Mouse (Mus musculus): ENCODE results near the gene Pcdh9. TPM values are rescaled to one million over a fixed set of nuclear protein-coding genes. Genes with fewer than 3 reads are reported as not detected.

Pcdh9 gene
- polyA plus RNA-seq, 1 experiment from 2014 or later: 24.1 TPM

- H3K36me3 ChIP-seq (ENCODE audit: control insufficient read depth, insufficient read depth, low read length): no peaks in the 10 kb centered on the region
- no peak for ATAC-seq (ENCODE audit: insufficient read depth, low FRiP score)
- H3K27ac ChIP-seq (ENCODE audit: low read length): no peak overlapping the region
- no peaks in the 10 kb centered on the region for H3K4me1 ChIP-seq (ENCODE audit: control insufficient read depth, insufficient read depth, low read length)
- H3K4me3 ChIP-seq (replicated peaks; ENCODE audit: low read length): no peak overlapping the region
- WGBS: 38% methylated on average over 2 of the region's 2 CpGs
- H3K9ac ChIP-seq (ENCODE audit: low read length): no peak overlapping the region
- H3K27me3 ChIP-seq (ENCODE audit: control insufficient read depth, insufficient read depth, low read length): no peaks in the 10 kb centered on the region
- H3K4me2 ChIP-seq (ENCODE audit: low read depth, low read length): no peak overlapping the region
- H3K9me3 ChIP-seq (replicated peaks; ENCODE audit: control insufficient read depth, low read length): no peaks in the 10 kb centered on the region
Observed at GRCm38 (mm10) chr14:93347031-93347430, 543.4 kb downstream of the Pcdh9 start.

GRCm38 (mm10) chr14:93342781-93343180, 547.7 kb downstream of the Pcdh9 start:
- no peaks in the 10 kb centered on the region for H3K9me3 ChIP-seq (replicated peaks; ENCODE audit: control insufficient read depth, low read length)
- H3K4me1 ChIP-seq (ENCODE audit: control insufficient read depth, insufficient read depth, low read length): no peaks in the 10 kb centered on the region
- no peaks in the 10 kb centered on the region for H3K36me3 ChIP-seq (ENCODE audit: control insufficient read depth, insufficient read depth, low read length)
- no peak overlapping the region for H3K9ac ChIP-seq (ENCODE audit: low read length)
- WGBS: 61% methylated on average over 3 of the region's 3 CpGs
- no peak overlapping the region for H3K4me3 ChIP-seq (replicated peaks; ENCODE audit: low read length)
- no peak overlapping the region for H3K4me2 ChIP-seq (ENCODE audit: low read depth, low read length)
- H3K27ac ChIP-seq (ENCODE audit: low read length): no peak overlapping the region
- H3K27me3 ChIP-seq (ENCODE audit: control insufficient read depth, insufficient read depth, low read length): no peaks in the 10 kb centered on the region
- ATAC-seq (ENCODE audit: insufficient read depth, low FRiP score): no peak

- H3K4me2 ChIP-seq (ENCODE audit: low read depth, low read length): no peak overlapping the region
- 57% methylated on average over 5 of the region's 5 CpGs for WGBS
- H3K27ac ChIP-seq (ENCODE audit: low read length): no peak overlapping the region
- H3K4me3 ChIP-seq (replicated peaks; ENCODE audit: low read length): no peak overlapping the region
- no peaks in the 10 kb centered on the region for H3K4me1 ChIP-seq (ENCODE audit: control insufficient read depth, insufficient read depth, low read length)
- H3K9ac ChIP-seq (ENCODE audit: low read length): no peak overlapping the region
- no peaks in the 10 kb centered on the region for H3K36me3 ChIP-seq (ENCODE audit: control insufficient read depth, insufficient read depth, low read length)
- no peaks in the 10 kb centered on the region for H3K9me3 ChIP-seq (replicated peaks; ENCODE audit: control insufficient read depth, low read length)
- H3K27me3 ChIP-seq (ENCODE audit: control insufficient read depth, insufficient read depth, low read length): no peaks in the 10 kb centered on the region
- ATAC-seq (ENCODE audit: insufficient read depth, low FRiP score): no peak
Observed at GRCm38 (mm10) chr14:93341390-93341789, 549.1 kb downstream of the Pcdh9 start.

GRCm38 (mm10) chr14:93329247-93329646, 561.2 kb downstream of the Pcdh9 start:
- Histone ChIP-seq H3K27me3 (ENCODE audit: control insufficient read depth, insufficient read depth, low read length) (no peaks in the 10 kb centered on the region), H3K4me2 (ENCODE audit: low read depth, low read length) (no peak overlapping the region), H3K9ac (ENCODE audit: low read length) (no peak overlapping the region), H3K4me1 (ENCODE audit: control insufficient read depth, insufficient read depth, low read length) (no peaks in the 10 kb centered on the region), H3K4me3 (replicated peaks; ENCODE audit: low read length) (no peak overlapping the region), H3K36me3 (ENCODE audit: control insufficient read depth, insufficient read depth, low read length) (no peaks in the 10 kb centered on the region), H3K9me3 (replicated peaks; ENCODE audit: control insufficient read depth, low read length) (no peaks in the 10 kb centered on the region), H3K27ac (ENCODE audit: low read length) (no peak overlapping the region)
- no peak for ATAC-seq (ENCODE audit: insufficient read depth, low FRiP score)

- Histone ChIP-seq H3K9me3 (replicated peaks; ENCODE audit: control insufficient read depth, low read length) (no peaks in the 10 kb centered on the region), H3K36me3 (ENCODE audit: control insufficient read depth, insufficient read depth, low read length) (no peaks in the 10 kb centered on the region), H3K27me3 (ENCODE audit: control insufficient read depth, insufficient read depth, low read length) (no peaks in the 10 kb centered on the region), H3K27ac (ENCODE audit: low read length) (no peak overlapping the region), H3K9ac (ENCODE audit: low read length) (no peak overlapping the region), H3K4me2 (ENCODE audit: low read depth, low read length) (no peak overlapping the region), H3K4me1 (ENCODE audit: control insufficient read depth, insufficient read depth, low read length) (no peaks in the 10 kb centered on the region), H3K4me3 (replicated peaks; ENCODE audit: low read length) (no peak overlapping the region)
- no peak for ATAC-seq (ENCODE audit: insufficient read depth, low FRiP score)
Observed at GRCm38 (mm10) chr14:93317393-93317792, 573.1 kb downstream of the Pcdh9 start.

- H3K27me3 ChIP-seq (ENCODE audit: control insufficient read depth, insufficient read depth, low read length): no peaks in the 10 kb centered on the region
- no peak overlapping the region for H3K4me3 ChIP-seq (replicated peaks; ENCODE audit: low read length)
- no peak for ATAC-seq (ENCODE audit: insufficient read depth, low FRiP score)
- H3K9me3 ChIP-seq (replicated peaks; ENCODE audit: control insufficient read depth, low read length): no peaks in the 10 kb centered on the region
- H3K36me3 ChIP-seq (ENCODE audit: control insufficient read depth, insufficient read depth, low read length): no peaks in the 10 kb centered on the region
- H3K4me2 ChIP-seq (ENCODE audit: low read depth, low read length): no peak overlapping the region
- WGBS: 39% methylated on average over 2 of the region's 2 CpGs
- no peaks in the 10 kb centered on the region for H3K4me1 ChIP-seq (ENCODE audit: control insufficient read depth, insufficient read depth, low read length)
- H3K27ac ChIP-seq (ENCODE audit: low read length): no peak overlapping the region
- H3K9ac ChIP-seq (ENCODE audit: low read length): no peak overlapping the region
Observed at GRCm38 (mm10) chr14:93288361-93288760, 602.1 kb downstream of the Pcdh9 start.

GRCm38 (mm10) chr14:93287642-93288041, 602.8 kb downstream of the Pcdh9 start:
- no peak overlapping the region for H3K27ac ChIP-seq (ENCODE audit: low read length)
- WGBS: 38% methylated on average over 1 of the region's 1 CpGs
- H3K36me3 ChIP-seq (ENCODE audit: control insufficient read depth, insufficient read depth, low read length): no peaks in the 10 kb centered on the region
- H3K9me3 ChIP-seq (replicated peaks; ENCODE audit: control insufficient read depth, low read length): no peaks in the 10 kb centered on the region
- no peak overlapping the region for H3K9ac ChIP-seq (ENCODE audit: low read length)
- H3K4me1 ChIP-seq (ENCODE audit: control insufficient read depth, insufficient read depth, low read length): no peaks in the 10 kb centered on the region
- no peak overlapping the region for H3K4me2 ChIP-seq (ENCODE audit: low read depth, low read length)
- no peak for ATAC-seq (ENCODE audit: insufficient read depth, low FRiP score)
- H3K4me3 ChIP-seq (replicated peaks; ENCODE audit: low read length): no peak overlapping the region
- no peaks in the 10 kb centered on the region for H3K27me3 ChIP-seq (ENCODE audit: control insufficient read depth, insufficient read depth, low read length)

GRCm38 (mm10) chr14:93285136-93285535, 605.3 kb downstream of the Pcdh9 start:
- no peaks in the 10 kb centered on the region for H3K27me3 ChIP-seq (ENCODE audit: control insufficient read depth, insufficient read depth, low read length)
- no peaks in the 10 kb centered on the region for H3K9me3 ChIP-seq (replicated peaks; ENCODE audit: control insufficient read depth, low read length)
- H3K4me2 ChIP-seq (ENCODE audit: low read depth, low read length): no peak overlapping the region
- no peak overlapping the region for H3K9ac ChIP-seq (ENCODE audit: low read length)
- no peaks in the 10 kb centered on the region for H3K36me3 ChIP-seq (ENCODE audit: control insufficient read depth, insufficient read depth, low read length)
- no peak overlapping the region for H3K4me3 ChIP-seq (replicated peaks; ENCODE audit: low read length)
- ATAC-seq (ENCODE audit: insufficient read depth, low FRiP score): no peak
- no peak overlapping the region for H3K27ac ChIP-seq (ENCODE audit: low read length)
- 77% methylated on average over 7 of the region's 7 CpGs for WGBS
- H3K4me1 ChIP-seq (ENCODE audit: control insufficient read depth, insufficient read depth, low read length): no peaks in the 10 kb centered on the region

- Histone ChIP-seq H3K4me2 (ENCODE audit: low read depth, low read length) (no peak overlapping the region), H3K27ac (ENCODE audit: low read length) (no peak overlapping the region), H3K9ac (ENCODE audit: low read length) (no peak overlapping the region), H3K27me3 (ENCODE audit: control insufficient read depth, insufficient read depth, low read length) (no peaks in the 10 kb centered on the region), H3K36me3 (ENCODE audit: control insufficient read depth, insufficient read depth, low read length) (no peaks in the 10 kb centered on the region), H3K4me1 (ENCODE audit: control insufficient read depth, insufficient read depth, low read length) (no peaks in the 10 kb centered on the region), H3K4me3 (replicated peaks; ENCODE audit: low read length) (no peak overlapping the region), H3K9me3 (replicated peaks; ENCODE audit: control insufficient read depth, low read length) (no peaks in the 10 kb centered on the region)
- peak; percentile 29; the same call in 1 of the 2 replicates for ATAC-seq (ENCODE audit: insufficient read depth, low FRiP score)
- WGBS: 69% methylated on average over 3 of the region's 3 CpGs
Observed at GRCm38 (mm10) chr14:93284009-93284408, 606.5 kb downstream of the Pcdh9 start.

GRCm38 (mm10) chr14:93275661-93276060, 614.8 kb downstream of the Pcdh9 start:
- Histone ChIP-seq H3K9me3 (replicated peaks; ENCODE audit: control insufficient read depth, low read length) (no peaks in the 10 kb centered on the region), H3K4me3 (replicated peaks; ENCODE audit: low read length) (no peak overlapping the region), H3K4me1 (ENCODE audit: control insufficient read depth, insufficient read depth, low read length) (peaks cover 3% of the 10 kb centered on the region; the same call in 1 of the 2 replicates), H3K27ac (ENCODE audit: low read length) (no peak overlapping the region), H3K36me3 (ENCODE audit: control insufficient read depth, insufficient read depth, low read length) (no peaks in the 10 kb centered on the region), H3K9ac (ENCODE audit: low read length) (no peak overlapping the region), H3K4me2 (ENCODE audit: low read depth, low read length) (no peak overlapping the region), H3K27me3 (ENCODE audit: control insufficient read depth, insufficient read depth, low read length) (no peaks in the 10 kb centered on the region)
- ATAC-seq (ENCODE audit: insufficient read depth, low FRiP score): no peak

Measured in stomach, embryonic 16.5 days (tissue).